8 mouse cellular contexts compared by ENCODE assay signal in the genomic region with DNA sequence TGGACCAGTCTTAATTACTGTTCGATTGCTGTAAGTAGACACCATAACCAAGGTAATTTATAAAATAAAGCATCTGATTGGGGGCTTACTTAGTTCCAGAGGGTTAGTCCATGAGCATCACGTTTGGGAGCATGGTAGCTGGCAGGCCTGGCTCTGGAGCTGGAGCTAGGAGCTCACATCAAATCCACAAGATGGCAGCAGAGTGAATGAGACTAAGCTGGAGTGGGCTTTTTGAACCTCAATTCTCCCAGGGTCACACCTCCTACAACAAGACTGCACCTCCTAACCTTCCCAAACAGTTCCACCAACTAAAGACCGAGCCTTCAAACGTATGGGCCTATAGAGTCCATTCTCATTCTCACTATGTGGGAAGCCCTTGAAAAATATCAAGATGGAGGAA.
DNase-seq lines count a peak whose midpoint lies in the region; ATAC-seq and TF ChIP-seq lines count a peak whose summit lies in the region.

No protein-coding gene starts in this region.

- TF ChIP-seq CTCF in layer of hippocampus, adult 2 months (conservative IDR thresholded peaks at IDR 0.05), result peak; percentile 80
- TF ChIP-seq CTCF in ES-Bruce4 (IDR thresholded peaks at IDR 0.05; ENCODE audit: low read depth, low read length), result peak; percentile 39

- H3K36me3 ChIP-seq in ES-Bruce4 (ENCODE audit: control insufficient read depth, insufficient read depth, low read length, poor library complexity, severe bottlenecking), result no peaks in the 10 kb centered on the region
- H3K36me3 ChIP-seq in forebrain, embryonic 15.5 days, result no peaks in the 10 kb centered on the region
- no peaks in the 10 kb centered on the region for H3K36me3 ChIP-seq in forebrain, embryonic 11.5 days (ENCODE audit: control insufficient read depth, insufficient read depth, low read length)

- no peaks in the 10 kb centered on the region for H3K9me3 ChIP-seq in ES-Bruce4 (replicated peaks; ENCODE audit: control insufficient read depth, insufficient read depth, low read length, poor library complexity, severe bottlenecking)
- H3K9me3 ChIP-seq in forebrain, embryonic 15.5 days, result no peaks in the 10 kb centered on the region
- H3K9me3 ChIP-seq in forebrain, embryonic 11.5 days (ENCODE audit: control insufficient read depth, low read length), result no peaks in the 10 kb centered on the region

- TF ChIP-seq POLR2A in ES-Bruce4 (IDR thresholded peaks at IDR 0.05; ENCODE audit: insufficient read depth, low read length), result no peak

- H3K27ac ChIP-seq in layer of hippocampus, adult 2 months, result no peak overlapping the region
- H3K27ac ChIP-seq in ES-Bruce4 (ENCODE audit: insufficient read depth, low read length), result no peak overlapping the region
- H3K27ac ChIP-seq in forebrain, embryonic 15.5 days (replicated peaks), result no peak overlapping the region
- no peak overlapping the region for H3K27ac ChIP-seq in forebrain, embryonic 11.5 days (ENCODE audit: low read depth, low read length)

- WGBS in forebrain, embryonic 15.5 days, result 80% methylated on average over 4 of the region's 4 CpGs
- 78% methylated on average over 4 of the region's 4 CpGs for WGBS in forebrain, embryonic 11.5 days

- no peak for TF ChIP-seq EP300 in ES-Bruce4 (IDR thresholded peaks at IDR 0.05; ENCODE audit: insufficient read depth, low read depth, low read length)

- H3K4me1 ChIP-seq in ES-Bruce4 (ENCODE audit: control insufficient read depth, insufficient read depth, low read length), result no peaks in the 10 kb centered on the region
- no peaks in the 10 kb centered on the region for H3K4me1 ChIP-seq in forebrain, embryonic 15.5 days
- no peaks in the 10 kb centered on the region for H3K4me1 ChIP-seq in forebrain, embryonic 11.5 days (replicated peaks; ENCODE audit: control insufficient read depth, insufficient read depth, low read length)

- H3K4me2 ChIP-seq in forebrain, embryonic 15.5 days (replicated peaks), result no peak overlapping the region
- no peak overlapping the region for H3K4me2 ChIP-seq in forebrain, embryonic 11.5 days (ENCODE audit: low read depth, low read length, severe bottlenecking)

- H3K4me3 ChIP-seq in layer of hippocampus, adult 2 months, result no peak overlapping the region
- H3K4me3 ChIP-seq in ES-Bruce4 (ENCODE audit: low read depth, low read length), result no peak overlapping the region
- no peak overlapping the region for H3K4me3 ChIP-seq in forebrain, embryonic 15.5 days
- no peak overlapping the region for H3K4me3 ChIP-seq in forebrain, embryonic 11.5 days (ENCODE audit: low read depth, low read length)

- ATAC-seq in forebrain, embryonic 15.5 days (replicated peaks), result no peak
- ATAC-seq in forebrain, embryonic 11.5 days (replicated peaks; ENCODE audit: low FRiP score), result no peak

- peak; percentile 51 for DNase-seq in embryo, embryonic 10 days (ENCODE audit: low spot score)
- DNase-seq in embryo, embryonic 9.5 days (ENCODE audit: extremely low spot score), result no peak
- DNase-seq in layer of hippocampus, adult 2 months (ENCODE audit: low spot score in 2 of 2), result no peak
- DNase-seq in layer of hippocampus, adult 9-10 months (ENCODE audit: low spot score), result no peak
- DNase-seq in induced T-regulatory cell, adult 2 months (ENCODE audit: low read depth), result peak; percentile 21
- no peak for DNase-seq in forebrain, embryonic 11.5 days (ENCODE audit: low spot score)

- no peaks in the 10 kb centered on the region for H3K27me3 ChIP-seq in ES-Bruce4 (ENCODE audit: control insufficient read depth, insufficient read depth, low read length, poor library complexity, severe bottlenecking)
- H3K27me3 ChIP-seq in forebrain, embryonic 15.5 days, result no peaks in the 10 kb centered on the region
- H3K27me3 ChIP-seq in forebrain, embryonic 11.5 days (ENCODE audit: control insufficient read depth, insufficient read depth, low read length), result no peaks in the 10 kb centered on the region

- H3K9ac ChIP-seq in ES-Bruce4 (ENCODE audit: low read depth, poor library complexity, severe bottlenecking), result no peak overlapping the region
- H3K9ac ChIP-seq in forebrain, embryonic 15.5 days (replicated peaks), result no peak overlapping the region
- H3K9ac ChIP-seq in forebrain, embryonic 11.5 days (ENCODE audit: low read length), result no peak overlapping the region

Comparison
In these comparisons a context has a peak if more than half of its experiments do, and no peak if none do; other contexts are left out.
1. DNase-seq: peak in embryo, embryonic 10 days (single experiment) and induced T-regulatory cell, adult 2 months (single experiment); none in embryo, embryonic 9.5 days (single experiment), layer of hippocampus, adult 2 months (0 of 2), layer of hippocampus, adult 9-10 months (single experiment) and forebrain, embryonic 11.5 days (single experiment).